Mouse (Mus musculus) midbrain, embryonic 11.5 days (tissue): ENCODE data around the gene Klf1. TPM values are rescaled to one million over a fixed set of nuclear protein-coding genes. Genes with fewer than 3 reads are reported as not detected.

ENCODE experiments used
- ATAC-seq: fragments of 200-750 bp; cut with Nextera tagmentation; 2 replicates; pipeline ENCODE4 v1.8.0; 2017; ENCODE audit warnings: moderate TSS enrichment, moderate library complexity; ENCODE audit not compliant: low FRiP score
- DNase-seq: peaks from one replicate; pipeline ENCODE4 v3.0.0; 2015; ENCODE audit warnings: low spot score; ENCODE audit errors: missing footprints
- H3K27ac ChIP-seq: fragments of 300-500 bp; sonication (generic); 2 replicates; pipeline ENCODE4 v1.5.1; 2014; ENCODE audit warnings: low read depth, low read length
- H3K27me3 ChIP-seq: fragments of 300-500 bp; sonication (generic); 2 replicates; pipeline ENCODE4 v1.6.1; 2014; ENCODE audit warnings: mild to moderate bottlenecking, low read length, moderate library complexity, mixed read lengths; ENCODE audit not compliant: control insufficient read depth, insufficient read depth
- H3K36me3 ChIP-seq: fragments of 300-500 bp; sonication (generic); 2 replicates; pipeline ENCODE4 v1.6.1; 2014; ENCODE audit warnings: mild to moderate bottlenecking, low read length, moderate library complexity, mixed read lengths; ENCODE audit not compliant: control insufficient read depth, insufficient read depth
- H3K4me1 ChIP-seq: fragments of 300-500 bp; sonication (generic); 2 replicates; pipeline ENCODE4 v1.6.1; 2014; ENCODE audit warnings: low read length; ENCODE audit not compliant: control insufficient read depth, insufficient read depth
- H3K4me2 ChIP-seq: fragments of 300-500 bp; sonication (generic); 2 replicates; pipeline ENCODE4 v1.6.1; 2014; ENCODE audit warnings: mild to moderate bottlenecking, moderate library complexity
- H3K4me3 ChIP-seq: fragments of 300-500 bp; sonication (generic); 2 replicates; pipeline ENCODE4 v1.5.1; 2014; ENCODE audit warnings: low read depth, low read length
- H3K9ac ChIP-seq: fragments of 300-500 bp; sonication (generic); 2 replicates; pipeline ENCODE4 v1.6.1; 2014; ENCODE audit warnings: low read length
- H3K9me3 ChIP-seq: fragments of 300-500 bp; sonication (generic); 2 replicates; pipeline ENCODE4 v1.6.1; 2016; ENCODE audit warnings: low read length; ENCODE audit not compliant: control insufficient read depth
- WGBS: fragments of 180-500 bp; shearing (Covaris S2); extraction: QIAGEN DNeasy Blood & Tissue Kit; methylation state at CpG from one replicate; pipeline ENCODE4 v1.1.7; 2014; 5-methylcytosine and 5-hydroxymethylcytosine counted together
- polyA plus RNA-seq: library from polyadenylated mRNA; unstranded; fragments of >200 nt; fragmentation: Nextera tagmentation; extraction: Ambion mirVana; gene quantifications from 2 replicates; pipeline ENCODE4 v1.2.1, GENCODE M21; 2014

The Klf1 gene
- polyA plus RNA-seq, 1 experiment from 2014 or later = 13.7 TPM

DNA sequence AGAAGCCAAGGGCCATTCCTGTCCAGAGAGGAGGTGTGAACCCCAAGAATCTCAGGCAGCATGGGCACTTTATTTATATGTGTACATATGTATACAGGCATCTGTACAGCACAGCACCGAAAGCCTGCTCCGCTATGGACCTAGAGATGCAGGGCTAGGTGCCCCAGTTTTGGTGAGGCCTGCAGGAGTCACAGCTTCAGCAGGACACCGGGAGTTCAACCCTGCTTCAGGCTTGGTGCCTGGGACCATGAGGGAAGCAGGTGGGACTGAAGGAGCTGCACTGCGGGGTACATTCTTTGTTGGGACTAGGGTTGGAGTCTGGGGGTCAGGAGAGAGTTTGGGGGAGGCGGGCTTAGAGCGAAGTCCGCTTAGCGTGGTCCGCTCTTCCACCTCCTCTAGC is 10.1 kb downstream of the Klf1 start:
- Histone ChIP-seq H3K4me1 (peaks cover 13% of the 10 kb centered on the region), H3K4me2 (no peak overlapping the region), H3K27ac (no peak overlapping the region), H3K9ac (no peak overlapping the region), H3K36me3 (no peaks in the 10 kb centered on the region), H3K27me3 (peaks cover 43% of the 10 kb centered on the region), H3K4me3 (no peak overlapping the region), H3K9me3 (no peaks in the 10 kb centered on the region)
- ATAC-seq (no peak), DNase-seq (no peak)
- WGBS = 81% methylated on average over 9 of the region's 9 CpGs

DNA sequence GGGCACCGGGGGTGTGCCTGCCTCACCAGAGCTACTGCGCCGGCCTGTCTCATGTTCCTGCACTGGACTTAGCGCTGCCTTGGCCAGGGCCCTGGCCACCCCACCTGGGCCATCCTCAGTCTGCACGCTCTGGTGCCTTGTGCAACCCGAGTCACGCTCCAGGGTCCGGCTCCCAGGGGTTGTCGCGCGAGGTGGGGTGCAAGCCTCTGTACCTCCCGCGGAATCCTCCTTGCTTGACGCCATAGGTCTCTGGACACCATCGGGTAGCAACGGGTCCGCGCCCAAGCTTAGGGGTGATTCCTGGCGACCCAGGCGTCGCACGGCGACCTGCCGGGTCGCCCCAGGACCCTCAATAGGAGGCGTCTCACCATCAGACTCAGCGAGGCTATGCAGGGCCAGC is 10.7 kb downstream of the Klf1 start:
- no peak overlapping the region for H3K4me3 ChIP-seq
- H3K27me3 ChIP-seq = peaks cover 43% of the 10 kb centered on the region
- 21% methylated on average over 27 of the region's 27 CpGs for WGBS
- DNase-seq (no peak), ATAC-seq (no peak)
- peaks cover 13% of the 10 kb centered on the region for H3K4me1 ChIP-seq
- no peak overlapping the region for H3K27ac ChIP-seq
- H3K36me3 ChIP-seq = no peaks in the 10 kb centered on the region
- no peaks in the 10 kb centered on the region for H3K9me3 ChIP-seq
- peak overlapping the region; percentile 44 for H3K4me2 ChIP-seq
- H3K9ac ChIP-seq = no peak overlapping the region

- no peaks in the 10 kb centered on the region for H3K9me3 ChIP-seq
- 2% methylated on average over 55 of the region's 55 CpGs for WGBS
- no peaks in the 10 kb centered on the region for H3K36me3 ChIP-seq
- peak overlapping the region; percentile 14 for H3K9ac ChIP-seq
- peaks cover 13% of the 10 kb centered on the region for H3K4me1 ChIP-seq
- peak; percentile 91 for DNase-seq
- peak overlapping the region; percentile 44 for H3K4me2 ChIP-seq
- peak overlapping the region; percentile 28 for H3K4me3 ChIP-seq
- peaks cover 46% of the 10 kb centered on the region for H3K27me3 ChIP-seq
- no peak overlapping the region for H3K27ac ChIP-seq
- ATAC-seq = no peak
Observed at GRCm38 (mm10) chr8:84912895-84913501, 11.3 kb downstream of the Klf1 start.

DNA sequence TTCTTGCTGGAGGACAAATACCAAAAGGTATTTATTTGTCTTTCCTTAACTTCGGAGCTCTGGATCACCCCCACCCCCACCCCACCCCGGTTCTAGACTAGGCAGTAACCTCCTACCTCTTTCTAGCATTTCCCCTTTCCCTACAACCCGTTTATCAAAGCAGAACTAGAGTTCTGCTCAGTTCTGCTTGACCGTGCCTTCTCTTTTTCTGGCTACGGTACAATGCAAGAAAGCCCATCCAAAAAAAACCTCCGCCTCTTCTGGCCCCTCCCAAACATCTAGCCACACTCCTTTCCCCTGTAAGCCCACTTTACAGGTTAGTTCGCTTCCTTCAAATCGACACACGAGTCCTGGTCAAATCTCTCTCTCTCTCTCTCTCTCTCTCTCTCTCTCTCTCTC is 11.8 kb downstream of the Klf1 start:
- no peaks in the 10 kb centered on the region for H3K36me3 ChIP-seq
- H3K9me3 ChIP-seq = no peaks in the 10 kb centered on the region
- peaks cover 47% of the 10 kb centered on the region for H3K27me3 ChIP-seq
- WGBS = 19% methylated on average over 9 of the region's 9 CpGs
- peak overlapping the region; percentile 28 for H3K4me3 ChIP-seq
- DNase-seq (no peak), ATAC-seq (no peak)
- peaks cover 13% of the 10 kb centered on the region for H3K4me1 ChIP-seq
- peak overlapping the region; percentile 44 for H3K4me2 ChIP-seq
- H3K27ac ChIP-seq = no peak overlapping the region
- peak overlapping the region; percentile 14; the same call in 1 of the 2 replicates for H3K9ac ChIP-seq

- Histone ChIP-seq H3K9ac (no peak overlapping the region), H3K4me1 (peaks cover 10% of the 10 kb centered on the region), H3K36me3 (no peaks in the 10 kb centered on the region), H3K27me3 (peaks cover 47% of the 10 kb centered on the region), H3K9me3 (no peaks in the 10 kb centered on the region), H3K4me2 (no peak overlapping the region), H3K27ac (no peak overlapping the region), H3K4me3 (no peak overlapping the region)
- no peak for ATAC-seq
- 25% methylated on average over 4 of the region's 4 CpGs for WGBS
- DNase-seq = no peak
Observed at GRCm38 (mm10) chr8:84913960-84914359, 12.2 kb downstream of the Klf1 start.

- no peaks in the 10 kb centered on the region for H3K36me3 ChIP-seq
- H3K27me3 ChIP-seq = peaks cover 41% of the 10 kb centered on the region
- WGBS = 88% methylated on average over 8 of the region's 8 CpGs
Observed at GRCm38 (mm10) chr8:84915269-84915668, 13.5 kb downstream of the Klf1 start.

GRCm38 (mm10) chr8:84917781-84918180 is 16.1 kb downstream of the Klf1 start:
- Histone ChIP-seq H3K36me3 (no peaks in the 10 kb centered on the region), H3K4me3 (no peak overlapping the region), H3K4me1 (peaks cover 4% of the 10 kb centered on the region), H3K4me2 (no peak overlapping the region), H3K27me3 (peaks cover 20% of the 10 kb centered on the region), H3K27ac (no peak overlapping the region), H3K9ac (no peak overlapping the region), H3K9me3 (no peaks in the 10 kb centered on the region)
- ATAC-seq (no peak), DNase-seq (no peak)
- 30% methylated on average over 20 of the region's 20 CpGs for WGBS

More at GRCm38 (mm10) chr8:84915269-84915668, 13.5 kb downstream of the Klf1 start:
- Histone ChIP-seq H3K4me1 (peaks cover 5% of the 10 kb centered on the region), H3K4me3 (no peak overlapping the region), H3K27ac (no peak overlapping the region), H3K9me3 (no peaks in the 10 kb centered on the region), H3K4me2 (no peak overlapping the region), H3K9ac (no peak overlapping the region)
- ATAC-seq (no peak), DNase-seq (no peak)

DNA sequence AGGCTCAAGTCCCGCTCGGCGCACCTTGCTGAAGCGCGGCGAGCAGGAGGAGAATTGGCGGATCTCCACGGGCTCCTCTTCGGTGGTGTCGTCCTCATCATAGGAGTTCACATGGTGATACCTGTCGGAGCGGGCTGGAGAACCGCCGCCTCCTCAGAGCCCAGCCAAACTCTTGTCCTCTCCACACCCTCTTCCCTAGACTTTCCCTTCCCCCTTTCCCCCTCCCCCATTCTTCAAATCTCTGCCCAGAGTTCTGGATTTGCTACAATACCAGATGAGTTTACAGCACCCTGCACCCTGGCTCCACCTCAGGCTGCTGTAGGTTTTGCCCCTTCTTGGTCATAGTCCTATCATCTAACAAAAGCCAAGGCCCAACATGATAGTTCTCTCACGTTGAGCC is 16.9 kb downstream of the Klf1 start:
- Histone ChIP-seq H3K4me3 (no peak overlapping the region), H3K27me3 (peaks cover 11% of the 10 kb centered on the region), H3K9ac (no peak overlapping the region), H3K9me3 (no peaks in the 10 kb centered on the region), H3K4me2 (no peak overlapping the region), H3K4me1 (no peaks in the 10 kb centered on the region), H3K27ac (no peak overlapping the region), H3K36me3 (no peaks in the 10 kb centered on the region)
- DNase-seq (no peak), ATAC-seq (no peak)
- 96% methylated on average over 15 of the region's 15 CpGs for WGBS

DNA sequence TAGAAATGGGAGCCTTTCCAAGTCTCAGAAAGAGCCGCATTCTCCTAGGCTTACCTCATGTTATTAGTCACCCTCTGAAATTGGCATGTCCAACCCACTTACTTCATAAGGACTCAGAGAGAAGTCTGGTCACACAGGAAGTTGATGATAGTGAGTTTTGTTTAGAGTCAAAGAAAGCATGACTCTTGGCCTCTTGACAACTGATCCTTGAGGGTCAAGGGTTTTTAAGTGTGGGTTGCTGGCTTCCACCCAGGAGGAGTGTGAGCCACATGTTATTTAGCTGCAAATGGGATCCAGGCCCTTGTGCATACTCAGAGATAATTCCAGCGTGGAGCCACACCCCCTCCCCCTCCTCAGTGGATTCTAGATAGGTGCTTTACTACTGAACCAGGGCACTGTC is 19.9 kb downstream of the Klf1 start:
- peaks cover 4% of the 10 kb centered on the region; the same call in 1 of the 2 replicates for H3K27me3 ChIP-seq

More for the DNA sequence above, 19.9 kb downstream of the Klf1 start:
- no peak for DNase-seq
- H3K27ac ChIP-seq = no peak overlapping the region
- no peak overlapping the region for H3K4me3 ChIP-seq
- 82% methylated on average over 2 of the region's 2 CpGs for whole genome bisulfite sequencing
- no peak overlapping the region for H3K4me2 ChIP-seq
- no peak overlapping the region for H3K9ac ChIP-seq
- H3K4me1 ChIP-seq = no peaks in the 10 kb centered on the region
- no peaks in the 10 kb centered on the region for H3K36me3 ChIP-seq
- no peaks in the 10 kb centered on the region for H3K9me3 ChIP-seq
- no peak for ATAC-seq
